Mouse (Mus musculus) embryonic facial prominence, embryonic 13.5 days (tissue): ENCODE measurements around the gene Sik2. TPM values are rescaled to one million over a fixed set of nuclear protein-coding genes. Genes with fewer than 3 reads are reported as not detected.

Source experiments
- ATAC-seq: fragments of 200-750 bp; cut with Nextera tagmentation; 2 replicates; pipeline ENCODE4 v1.8.0; 2017; ENCODE audit warnings: low read depth; ENCODE audit not compliant: insufficient number of reproducible peaks, insufficient read depth, low FRiP score, low TSS enrichment
- H3K27ac ChIP-seq: fragments of 300-500 bp; sonication (generic); 2 replicates; pipeline ENCODE4 v1.5.1; 2015; ENCODE audit warnings: moderate library complexity, mild to moderate bottlenecking, inconsistent platforms
- H3K27me3 ChIP-seq: fragments of 300-500 bp; sonication (generic); 2 replicates; pipeline ENCODE4 v1.6.1; 2015; ENCODE audit warnings: mild to moderate bottlenecking, inconsistent platforms
- H3K36me3 ChIP-seq: fragments of 300-500 bp; sonication (generic); 2 replicates; pipeline ENCODE4 v1.6.1; 2015; ENCODE audit warnings: mild to moderate bottlenecking, inconsistent platforms
- H3K4me1 ChIP-seq: fragments of 300-500 bp; sonication (generic); 2 replicates; pipeline ENCODE4 v1.6.1; 2015; ENCODE audit warnings: inconsistent platforms
- H3K4me2 ChIP-seq: fragments of 300-500 bp; sonication (generic); 2 replicates; pipeline ENCODE4 v1.6.1; 2015; ENCODE audit warnings: moderate library complexity, mild to moderate bottlenecking, inconsistent platforms
- H3K4me3 ChIP-seq: fragments of 300-500 bp; sonication (generic); 2 replicates; pipeline ENCODE4 v1.5.1; 2015; ENCODE audit warnings: mild to moderate bottlenecking, inconsistent platforms
- H3K9ac ChIP-seq: fragments of 300-500 bp; sonication (generic); 2 replicates; pipeline ENCODE4 v1.6.1; 2015; ENCODE audit warnings: mild to moderate bottlenecking, inconsistent platforms
- H3K9me3 ChIP-seq: fragments of 300-500 bp; sonication (generic); 2 replicates; pipeline ENCODE4 v1.6.1; 2016; ENCODE audit warnings: inconsistent platforms
- WGBS: fragments of 180-500 bp; shearing (Covaris S2); methylation state at CpG from one replicate; pipeline ENCODE4 v1.1.7; 2015; ENCODE audit warnings: mixed read lengths; 5-methylcytosine and 5-hydroxymethylcytosine counted together
- polyA plus RNA-seq: library from polyadenylated mRNA; unstranded; fragments of >200 nt; fragmentation: Nextera tagmentation; extraction: Ambion mirVana; gene quantifications from 2 replicates; pipeline ENCODE4 v1.2.1, GENCODE M21; 2015

Sik2 gene
- 19.4 and 28.1 TPM in 2 replicates for polyA plus RNA-seq

DNA sequence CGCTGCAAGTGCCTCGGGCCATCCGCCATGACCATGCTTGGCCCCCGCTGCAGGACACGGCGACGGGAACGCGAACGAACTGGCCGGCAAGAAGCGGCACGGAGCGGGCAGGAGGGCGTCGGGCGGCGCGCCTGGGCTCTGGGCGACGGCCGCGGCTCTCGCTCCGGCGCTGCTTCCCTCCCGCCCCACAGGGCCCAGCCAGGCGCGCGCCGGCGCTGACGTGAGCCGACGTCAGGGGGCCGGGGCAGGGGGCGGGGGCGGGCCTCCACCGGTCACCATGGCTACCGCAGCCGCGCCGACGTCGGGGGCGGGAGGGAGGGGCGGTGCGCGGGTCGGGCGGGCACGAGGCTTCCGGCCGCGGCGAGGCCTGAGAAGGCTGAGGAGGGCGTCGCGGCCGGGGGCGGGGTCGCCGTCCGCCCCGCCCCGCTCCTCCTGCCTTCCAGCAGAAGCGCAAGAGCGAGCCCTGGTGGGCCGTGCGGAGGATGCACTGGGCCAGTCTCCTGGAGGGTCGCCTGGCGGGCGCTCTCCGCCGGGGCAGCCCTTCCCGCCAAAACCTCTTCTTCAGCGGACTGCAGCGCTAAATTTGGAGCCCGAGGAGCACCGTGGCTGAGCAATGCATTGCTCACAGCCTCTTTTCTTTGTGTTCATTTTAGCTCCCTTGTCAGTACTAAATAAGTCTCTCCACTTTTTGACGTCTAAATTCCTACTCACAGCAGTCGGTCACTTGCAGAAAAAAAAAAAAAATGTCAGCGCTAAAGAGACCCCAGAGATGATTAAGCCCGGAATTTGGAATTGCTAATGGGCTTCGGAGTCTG lies at the start of gene Sik2:
Sik2 (minus strand) TSS at position 233 of the 815 bp plus-strand sequence.
- Histone ChIP-seq H3K27me3 (no peaks in the 10 kb centered on the region), H3K9ac (peak within 1 kb of the TSS; percentile 84), H3K27ac (peak within 1 kb of the TSS; percentile 76), H3K9me3 (no peaks in the 10 kb centered on the region), H3K4me1 (peaks cover 9% of the 10 kb centered on the region; the same call in 1 of the 2 replicates), H3K36me3 (no peaks in the 10 kb centered on the region), H3K4me3 (peak within 1 kb of the TSS; percentile 71), H3K4me2 (peak within 1 kb of the TSS; percentile 78)
- WGBS = under 1% methylated on average over 68 of the region's 85 CpGs
- ATAC-seq = peak; percentile 98

- Histone ChIP-seq H3K27me3 (no peaks in the 10 kb centered on the region), H3K27ac (no peak overlapping the region), H3K36me3 (no peaks in the 10 kb centered on the region), H3K4me3 (no peak overlapping the region), H3K9me3 (no peaks in the 10 kb centered on the region), H3K4me2 (no peak overlapping the region), H3K9ac (no peak overlapping the region), H3K4me1 (no peaks in the 10 kb centered on the region)
- no peak for ATAC-seq
- 52% methylated on average over 3 of the region's 3 CpGs for WGBS
Observed at GRCm38 (mm10) chr9:51056360-51057324, 47.8 kb upstream of the Sik2 start.

GRCm38 (mm10) chr9:51052180-51052579 lies 43.3 kb upstream of the Sik2 start:
- Histone ChIP-seq H3K27ac (no peak overlapping the region), H3K27me3 (no peaks in the 10 kb centered on the region), H3K36me3 (no peaks in the 10 kb centered on the region), H3K4me2 (no peak overlapping the region), H3K9ac (no peak overlapping the region), H3K9me3 (no peaks in the 10 kb centered on the region), H3K4me1 (no peaks in the 10 kb centered on the region), H3K4me3 (no peak overlapping the region)
- 68% methylated on average over 3 of the region's 3 CpGs for whole genome bisulfite sequencing
- ATAC-seq = no peak

GRCm38 (mm10) chr9:51042136-51042535 lies 33.3 kb upstream of the Sik2 start:
- no peaks in the 10 kb centered on the region for H3K36me3 ChIP-seq
- WGBS = 83% methylated on average over 6 of the region's 6 CpGs
- ATAC-seq = no peak
- H3K4me1 ChIP-seq = no peaks in the 10 kb centered on the region
- H3K4me3 ChIP-seq = no peak overlapping the region
- H3K27me3 ChIP-seq = no peaks in the 10 kb centered on the region
- H3K9ac ChIP-seq = no peak overlapping the region
- H3K27ac ChIP-seq = no peak overlapping the region
- no peak overlapping the region for H3K4me2 ChIP-seq
- H3K9me3 ChIP-seq = no peaks in the 10 kb centered on the region

- Histone ChIP-seq H3K4me2 (no peak overlapping the region), H3K27ac (no peak overlapping the region), H3K27me3 (no peaks in the 10 kb centered on the region), H3K36me3 (no peaks in the 10 kb centered on the region), H3K9me3 (no peaks in the 10 kb centered on the region), H3K4me3 (no peak overlapping the region), H3K9ac (no peak overlapping the region), H3K4me1 (no peaks in the 10 kb centered on the region)
- WGBS = 89% methylated on average over 7 of the region's 7 CpGs
- no peak for ATAC-seq
Observed at GRCm38 (mm10) chr9:51041491-51041980, 32.7 kb upstream of the Sik2 start.

DNA sequence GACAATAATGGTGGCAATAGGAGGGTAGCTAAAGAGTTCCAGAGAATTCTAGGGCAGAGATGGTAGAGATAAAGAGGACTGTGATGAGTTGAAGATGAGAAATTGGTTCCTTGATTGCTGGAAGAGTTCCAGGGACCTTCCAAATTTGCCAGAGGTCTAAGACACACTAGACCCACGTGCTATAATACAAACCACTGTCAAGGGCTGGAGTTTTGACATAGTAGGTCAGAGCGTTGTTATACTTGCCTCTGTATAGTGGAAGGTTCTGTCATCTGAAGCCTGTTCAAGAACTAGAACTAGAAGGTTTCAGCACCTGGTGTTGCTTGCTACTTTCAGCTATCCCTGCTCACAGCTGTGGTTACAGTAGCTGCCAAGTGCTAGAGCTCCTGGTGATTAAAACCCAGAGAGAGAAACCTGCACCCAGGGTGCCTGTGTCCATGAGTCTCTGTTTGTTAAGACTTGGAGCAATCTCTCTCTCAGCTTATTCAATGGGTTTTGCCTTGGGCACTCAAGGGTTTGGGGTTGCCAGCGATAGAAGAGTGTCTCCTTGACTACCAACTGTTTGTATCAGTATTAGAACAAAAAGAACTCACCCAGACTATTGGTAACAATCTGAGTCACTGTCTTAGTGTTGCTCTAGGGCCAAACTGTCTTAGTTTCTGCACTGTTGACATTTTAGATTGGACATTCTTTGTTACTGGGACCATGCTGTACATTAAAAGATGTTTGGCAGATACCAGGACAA lies 24.1 kb upstream of the Sik2 start:
- H3K27me3 ChIP-seq = no peaks in the 10 kb centered on the region
- no peak for ATAC-seq
- H3K4me2 ChIP-seq = no peak overlapping the region
- H3K9me3 ChIP-seq = no peaks in the 10 kb centered on the region
- H3K4me3 ChIP-seq = no peak overlapping the region
- no peaks in the 10 kb centered on the region for H3K36me3 ChIP-seq
- no peak overlapping the region for H3K27ac ChIP-seq
- H3K4me1 ChIP-seq = no peaks in the 10 kb centered on the region
- no peak overlapping the region for H3K9ac ChIP-seq
- WGBS = 62% methylated on average over 3 of the region's 3 CpGs

DNA sequence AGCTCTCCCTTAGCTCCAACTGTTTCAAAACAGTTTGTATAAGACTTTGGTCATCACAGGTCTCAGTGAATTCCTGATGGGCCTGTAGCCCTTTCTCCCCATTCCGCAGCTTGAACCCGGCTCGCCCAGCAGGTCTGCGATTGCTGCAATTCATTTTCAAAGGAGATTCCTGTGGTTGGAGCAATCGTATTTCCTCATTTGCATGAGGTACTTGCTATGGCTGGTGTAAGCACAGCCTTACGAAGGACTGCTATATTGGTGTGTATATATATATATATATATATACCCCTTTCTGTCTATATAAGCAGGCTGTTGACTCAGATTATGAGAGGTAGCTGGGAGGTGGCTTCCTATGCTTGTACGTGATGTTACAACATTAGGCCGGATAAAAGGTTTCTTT lies 23.4 kb upstream of the Sik2 start:
- WGBS = 61% methylated on average over 8 of the region's 8 CpGs
- ATAC-seq = no peak

GRCm38 (mm10) chr9:51031603-51032002 lies 22.7 kb upstream of the Sik2 start:
- no peaks in the 10 kb centered on the region for H3K9me3 ChIP-seq
- 58% methylated on average over 6 of the region's 6 CpGs for WGBS
- no peak overlapping the region for H3K4me2 ChIP-seq
- H3K27ac ChIP-seq = no peak overlapping the region
- no peak overlapping the region for H3K4me3 ChIP-seq
- H3K9ac ChIP-seq = no peak overlapping the region
- H3K36me3 ChIP-seq = no peaks in the 10 kb centered on the region
- no peaks in the 10 kb centered on the region for H3K27me3 ChIP-seq
- ATAC-seq = no peak
- no peaks in the 10 kb centered on the region for H3K4me1 ChIP-seq

More for the DNA sequence above, 23.4 kb upstream of the Sik2 start:
- no peaks in the 10 kb centered on the region for H3K9me3 ChIP-seq
- H3K4me2 ChIP-seq = no peak overlapping the region
- H3K9ac ChIP-seq = no peak overlapping the region
- H3K36me3 ChIP-seq = no peaks in the 10 kb centered on the region
- H3K27ac ChIP-seq = no peak overlapping the region
- no peak overlapping the region for H3K4me3 ChIP-seq
- no peaks in the 10 kb centered on the region for H3K27me3 ChIP-seq
- H3K4me1 ChIP-seq = no peaks in the 10 kb centered on the region

GRCm38 (mm10) chr9:51030147-51030546 lies 21.3 kb upstream of the Sik2 start:
- Histone ChIP-seq H3K36me3 (no peaks in the 10 kb centered on the region), H3K4me3 (no peak overlapping the region), H3K9me3 (no peaks in the 10 kb centered on the region), H3K9ac (no peak overlapping the region), H3K27me3 (no peaks in the 10 kb centered on the region), H3K4me2 (no peak overlapping the region), H3K27ac (no peak overlapping the region), H3K4me1 (no peaks in the 10 kb centered on the region)
- no peak for ATAC-seq
- WGBS = 32% methylated on average over 1 of the region's 1 CpGs

DNA sequence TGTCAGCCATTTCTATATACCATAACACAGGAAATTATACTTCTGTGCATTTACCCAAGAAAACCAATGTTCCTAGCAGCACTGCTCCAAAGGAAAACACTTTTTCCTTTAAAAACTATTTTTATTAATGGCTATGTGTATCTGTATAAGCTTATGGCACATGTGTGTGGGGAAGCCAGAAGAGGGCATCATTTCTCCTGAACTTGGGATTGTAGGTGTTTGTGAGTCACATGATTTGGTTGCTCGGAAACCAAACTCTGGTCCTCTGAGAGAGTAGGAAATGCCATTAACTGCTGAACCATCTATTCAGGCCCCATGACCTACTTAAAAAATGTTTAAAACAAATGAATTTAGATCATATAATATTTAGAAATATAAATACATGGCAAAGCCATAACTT lies 18.1 kb upstream of the Sik2 start:
- no peak for ATAC-seq
- H3K4me3 ChIP-seq = no peak overlapping the region
- no peak overlapping the region for H3K9ac ChIP-seq
- H3K4me2 ChIP-seq = no peak overlapping the region
- no peaks in the 10 kb centered on the region for H3K36me3 ChIP-seq
- WGBS = 70% methylated on average over 1 of the region's 1 CpGs
- H3K27me3 ChIP-seq = no peaks in the 10 kb centered on the region
- no peaks in the 10 kb centered on the region for H3K9me3 ChIP-seq
- no peaks in the 10 kb centered on the region for H3K4me1 ChIP-seq
- H3K27ac ChIP-seq = no peak overlapping the region

- 84% methylated on average over 4 of the region's 4 CpGs for WGBS
- Histone ChIP-seq H3K4me2 (no peak overlapping the region), H3K4me3 (no peak overlapping the region), H3K27me3 (no peaks in the 10 kb centered on the region), H3K9ac (no peak overlapping the region), H3K9me3 (no peaks in the 10 kb centered on the region), H3K4me1 (no peaks in the 10 kb centered on the region), H3K36me3 (no peaks in the 10 kb centered on the region), H3K27ac (no peak overlapping the region)
- ATAC-seq = no peak
Observed at GRCm38 (mm10) chr9:51021123-51021795, 12.4 kb upstream of the Sik2 start.
